In genomic region chr1:75290582-75290981, GRCm38 (mm10) we compare ENCODE assay signal across 9 mouse cellular contexts. TPM values are rescaled to one million over a fixed set of nuclear protein-coding genes. Genes with fewer than 3 reads are reported as not detected.
DNase-seq lines count a peak whose midpoint lies in the region; ATAC-seq lines count a peak whose summit lies in the region.
"Had no signal": no experiment of that assay in that cellular context is flagged by ENCODE, and none has a peak within 500 bp of the region (broad histone marks: within the 10 kb centered on the region; RNA-seq: fewer than 3 reads in every experiment).

No protein-coding gene starts in this region.

- no peaks in the 10 kb centered on the region for H3K9me3 ChIP-seq in forebrain, embryonic 15.5 days
- no peaks in the 10 kb centered on the region for H3K9me3 ChIP-seq in midbrain, embryonic 10.5 days (replicated peaks)

- peaks cover 18% of the 10 kb centered on the region for H3K4me1 ChIP-seq in forebrain, embryonic 15.5 days
- peaks cover 33% of the 10 kb centered on the region for H3K4me1 ChIP-seq in midbrain, embryonic 10.5 days

- intact Hi-C loops in heart, postnatal 36 days (cut with DNase I): no loop called here

- H3K36me3 ChIP-seq in forebrain, embryonic 15.5 days: no peaks in the 10 kb centered on the region
- no peaks in the 10 kb centered on the region for H3K36me3 ChIP-seq in midbrain, embryonic 10.5 days

- no peaks in the 10 kb centered on the region for H3K27me3 ChIP-seq in forebrain, embryonic 15.5 days
- H3K27me3 ChIP-seq in midbrain, embryonic 10.5 days (ENCODE audit: low read depth, poor library complexity, severe bottlenecking): no peaks in the 10 kb centered on the region

- H3K4me2 ChIP-seq in forebrain, embryonic 15.5 days (replicated peaks): no peak overlapping the region

- no peak overlapping the region for H3K9ac ChIP-seq in forebrain, embryonic 15.5 days (replicated peaks)

- peak overlapping the region; percentile 83 for H3K27ac ChIP-seq in forebrain, embryonic 15.5 days (replicated peaks)
- H3K27ac ChIP-seq in midbrain, embryonic 10.5 days (replicated peaks): peak overlapping the region; percentile 63; the same call in 1 of the 2 replicates

- DNase-seq in heart, adult 8-10 months (ENCODE audit: low spot score): peak; percentile 21
- DNase-seq in heart, postnatal 36 days: no peak
- DNase-seq in 3T3-L1 (ENCODE audit: low read depth, low spot score): peak; percentile 81
- peak; percentile 79 for DNase-seq in brain, adult 2 months (ENCODE audit: low read depth, low spot score)
- DNase-seq in midbrain, embryonic 10.5 days (ENCODE audit: low spot score): no peak
- DNase-seq in ovary, postnatal 36 days (ENCODE audit: low spot score): no peak
- no peak for DNase-seq in gastrocnemius, postnatal 10 days

- ATAC-seq in forebrain, embryonic 15.5 days (replicated peaks): peak; percentile 46

- H3K4me3 ChIP-seq in forebrain, embryonic 15.5 days: no peak overlapping the region
- H3K4me3 ChIP-seq in midbrain, embryonic 10.5 days: no peak overlapping the region

RNA-seq across cellular contexts. Expression of gene Resp18, which starts 12.4 kb away (rescaled TPM):
- not detected for total RNA-seq in heart, adult 8-10 months (2022)
- not detected for total RNA-seq in heart, postnatal 36 days (2021)
- polyA plus RNA-seq in forebrain, embryonic 15.5 days (2015; fragmentation: Nextera tagmentation; extraction: Ambion mirVana): 38.6 and 51.0 TPM in 2 replicates
- polyA plus RNA-seq in midbrain, embryonic 10.5 days (2016; fragmentation: Nextera tagmentation; extraction: Ambion mirVana): 7.2 and 16.2 TPM in 2 replicates
- total RNA-seq in gastrocnemius, postnatal 10 days (2021): not detected

RNA-seq across cellular contexts. Expression of gene Ptprn, which starts 26.3 kb away (rescaled TPM):
- total RNA-seq in heart, adult 8-10 months (2022): 1 to 10 TPM; 1.4 to 3.2 (median 1.8) TPM
- under 1 TPM; 0.92 to 0.95 TPM for total RNA-seq in heart, postnatal 36 days (2021)
- 6.9 and 8.7 TPM in 2 replicates for polyA plus RNA-seq in forebrain, embryonic 15.5 days (2015; fragmentation: Nextera tagmentation; extraction: Ambion mirVana)
- 3.6 and 6.1 TPM in 2 replicates for polyA plus RNA-seq in midbrain, embryonic 10.5 days (2016; fragmentation: Nextera tagmentation; extraction: Ambion mirVana)
- under 1 TPM; 0.65 to 0.68 TPM for total RNA-seq in gastrocnemius, postnatal 10 days (2021)

RNA-seq across cellular contexts. Expression of gene Dnpep, which starts 27.2 kb away (rescaled TPM):
- 10 to 100 TPM; 85.4 to 89.1 (median 86.9) TPM for total RNA-seq in heart, adult 8-10 months (2022)
- 10 to 100 TPM; 78.0 to 89.7 TPM for total RNA-seq in heart, postnatal 36 days (2021)
- polyA plus RNA-seq in forebrain, embryonic 15.5 days (2015; fragmentation: Nextera tagmentation; extraction: Ambion mirVana): 162 and 163 TPM in 2 replicates
- polyA plus RNA-seq in midbrain, embryonic 10.5 days (2016; fragmentation: Nextera tagmentation; extraction: Ambion mirVana): 157 and 176 TPM in 2 replicates
- total RNA-seq in gastrocnemius, postnatal 10 days (2021): 10 to 100 TPM; 51.0 to 53.8 TPM

RNA-seq across cellular contexts. Expression of gene Dnajb2, which starts 54.4 kb away (rescaled TPM):
- total RNA-seq in heart, adult 8-10 months (2022): 100 to 1,000 TPM; 102 to 135 (median 117) TPM
- total RNA-seq in heart, postnatal 36 days (2021): 100 to 1,000 TPM; 104 to 112 TPM
- 53.0 and 54.0 TPM in 2 replicates for polyA plus RNA-seq in forebrain, embryonic 15.5 days (2015; fragmentation: Nextera tagmentation; extraction: Ambion mirVana)
- polyA plus RNA-seq in midbrain, embryonic 10.5 days (2016; fragmentation: Nextera tagmentation; extraction: Ambion mirVana): 27.5 and 27.9 TPM in 2 replicates
- 10 to 100 TPM; 32.4 to 38.8 TPM for total RNA-seq in gastrocnemius, postnatal 10 days (2021)

RNA-seq across cellular contexts. Expression of gene A630095N17Rik, which starts 58.7 kb away (rescaled TPM):
- total RNA-seq in heart, adult 8-10 months (2022): not detected
- total RNA-seq in heart, postnatal 36 days (2021): not detected
- not detected in 2 replicates for polyA plus RNA-seq in forebrain, embryonic 15.5 days (2015; fragmentation: Nextera tagmentation; extraction: Ambion mirVana)
- not detected in 2 replicates for polyA plus RNA-seq in midbrain, embryonic 10.5 days (2016; fragmentation: Nextera tagmentation; extraction: Ambion mirVana)
- not detected for total RNA-seq in gastrocnemius, postnatal 10 days (2021)
- polyA plus RNA-seq: heart, embryonic 14.5 days had no signal

Comparison
In these comparisons a context has a peak if more than half of its experiments do, and no peak if none do; other contexts are left out.
1. DNase-seq: peak in heart, adult 8-10 months (single experiment), 3T3-L1 (single experiment) and brain, adult 2 months (single experiment); none in heart, postnatal 36 days (0 of 2), midbrain, embryonic 10.5 days (single experiment), ovary, postnatal 36 days (single experiment) and gastrocnemius, postnatal 10 days (single experiment).